Mouse (Mus musculus): ENCODE measurements around the gene Ctnna3. TPM values are rescaled to one million over a fixed set of nuclear protein-coding genes. Genes with fewer than 3 reads are reported as not detected.

Ctnna3 gene
- polyA plus RNA-seq, 2 experiments = 0.78 to 0.89 TPM

- no peak overlapping the region for H3K4me2 ChIP-seq (replicated peaks; ENCODE audit: low read depth, low read length, severe bottlenecking)
- no peak overlapping the region for H3K9ac ChIP-seq (ENCODE audit: low read depth, low read length, severe bottlenecking)
- WGBS = 89% methylated on average over 6 of the region's 6 CpGs
- no peak overlapping the region for H3K27ac ChIP-seq (replicated peaks; ENCODE audit: low read depth, low read length)
- no peaks in the 10 kb centered on the region for H3K36me3 ChIP-seq (ENCODE audit: control insufficient read depth, insufficient read depth, low read length)
- H3K9me3 ChIP-seq (ENCODE audit: control insufficient read depth, low read length) = no peaks in the 10 kb centered on the region
- no peak for TF ChIP-seq POLR2A (IDR thresholded peaks at IDR 0.05; ENCODE audit: borderline replicate concordance, extremely low read depth, insufficient read depth, insufficient read length)
- DNase-seq (ENCODE audit: low spot score) (no peak), ATAC-seq (ENCODE audit: low FRiP score, low read depth) (no peak)
- H3K4me3 ChIP-seq (replicated peaks; ENCODE audit: low read length) = no peak overlapping the region
- H3K27me3 ChIP-seq (ENCODE audit: control insufficient read depth, insufficient read depth, low read length) = no peaks in the 10 kb centered on the region
- no peaks in the 10 kb centered on the region for H3K4me1 ChIP-seq (ENCODE audit: control insufficient read depth, insufficient read depth, low read length)
These were observed 593.4 kb downstream of the Ctnna3 start for GRCm38 (mm10) chr10:64023340-64023739.

DNA sequence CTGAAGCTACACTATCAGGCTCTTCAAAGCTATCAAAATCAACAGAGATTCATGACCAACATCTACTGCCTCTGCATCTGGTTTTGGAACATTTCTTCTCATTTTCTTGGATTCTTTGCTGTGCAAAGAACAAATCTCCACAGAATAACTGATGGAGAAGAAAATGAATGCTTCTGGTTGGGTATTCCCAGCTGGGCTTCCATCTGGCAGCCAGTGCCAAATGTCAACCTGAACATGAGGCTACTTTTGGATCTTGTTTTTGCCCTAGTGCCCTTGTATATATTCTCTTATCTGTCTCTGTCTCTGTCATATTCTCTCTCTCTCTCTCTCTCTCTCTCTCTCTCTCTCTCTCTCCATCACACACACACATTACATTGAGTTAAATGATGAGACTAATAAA, 601.0 kb downstream of the Ctnna3 start:
- Histone ChIP-seq H3K4me3 (replicated peaks; ENCODE audit: low read length) (no peak overlapping the region), H3K27ac (replicated peaks; ENCODE audit: low read depth, low read length) (no peak overlapping the region), H3K9me3 (ENCODE audit: control insufficient read depth, low read length) (no peaks in the 10 kb centered on the region), H3K9ac (ENCODE audit: low read depth, low read length, severe bottlenecking) (no peak overlapping the region), H3K36me3 (ENCODE audit: control insufficient read depth, insufficient read depth, low read length) (no peaks in the 10 kb centered on the region), H3K27me3 (ENCODE audit: control insufficient read depth, insufficient read depth, low read length) (no peaks in the 10 kb centered on the region), H3K4me2 (replicated peaks; ENCODE audit: low read depth, low read length, severe bottlenecking) (no peak overlapping the region), H3K4me1 (ENCODE audit: control insufficient read depth, insufficient read depth, low read length) (no peaks in the 10 kb centered on the region)
- DNase-seq (ENCODE audit: low spot score) = no peak
- no peak for TF ChIP-seq POLR2A (IDR thresholded peaks at IDR 0.05; ENCODE audit: borderline replicate concordance, extremely low read depth, insufficient read depth, insufficient read length)
- ATAC-seq (ENCODE audit: low FRiP score, low read depth) = no peak

DNA sequence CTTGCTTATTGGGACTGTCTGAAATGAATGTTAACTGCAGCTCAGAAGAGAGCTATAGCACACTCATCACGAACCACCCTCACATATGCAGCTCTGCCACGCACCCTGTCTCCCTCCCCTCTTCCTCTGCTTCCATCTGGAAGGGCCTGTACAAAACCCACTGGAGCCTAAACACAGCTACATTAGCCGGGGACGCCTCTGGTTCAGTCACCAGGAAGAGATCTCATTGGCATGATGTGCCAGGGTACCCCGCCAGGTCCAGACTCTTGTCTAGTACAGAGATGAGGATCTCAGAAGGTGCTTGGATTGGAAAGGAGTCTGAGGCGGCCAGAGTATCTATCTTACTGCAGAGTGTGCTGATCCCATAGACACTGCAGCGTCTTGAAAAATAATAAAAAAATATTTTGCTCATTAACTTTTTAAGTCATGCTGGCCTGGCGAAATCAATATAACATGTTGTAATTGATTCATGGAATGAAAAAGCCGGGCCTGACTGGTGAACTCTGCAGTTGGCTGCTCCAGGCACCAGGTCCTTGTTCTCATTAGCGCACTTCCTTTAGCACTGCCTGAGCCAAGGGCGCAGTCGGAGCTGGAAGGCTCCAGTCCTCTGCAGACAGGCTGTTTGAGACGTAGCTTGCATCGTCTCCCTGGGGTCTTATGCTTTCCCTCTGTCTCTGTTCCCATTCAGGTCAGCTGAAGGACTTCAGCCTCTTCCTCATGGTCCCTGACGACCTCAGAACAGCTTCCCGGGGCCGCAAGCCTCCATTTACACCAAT, 610.0 kb downstream of the Ctnna3 start:
- H3K27me3 ChIP-seq (ENCODE audit: control insufficient read depth, insufficient read depth, low read length) = no peaks in the 10 kb centered on the region
- peak overlapping the region; percentile 20; the same call in 1 of the 2 replicates for H3K4me2 ChIP-seq (replicated peaks; ENCODE audit: low read depth, low read length, severe bottlenecking)
- no peak overlapping the region; the same call in 1 of the 2 replicates for H3K27ac ChIP-seq (replicated peaks; ENCODE audit: low read depth, low read length)
- 51% methylated on average over 17 of the region's 17 CpGs for WGBS
- peaks cover 18% of the 10 kb centered on the region for H3K4me1 ChIP-seq (ENCODE audit: control insufficient read depth, insufficient read depth, low read length)
- no peak for TF ChIP-seq POLR2A (IDR thresholded peaks at IDR 0.05; ENCODE audit: borderline replicate concordance, extremely low read depth, insufficient read depth, insufficient read length)
- no peak overlapping the region for H3K9ac ChIP-seq (ENCODE audit: low read depth, low read length, severe bottlenecking)
- ATAC-seq (ENCODE audit: low FRiP score, low read depth) = peak; percentile 74
- no peak overlapping the region for H3K4me3 ChIP-seq (replicated peaks; ENCODE audit: low read length)
- no peaks in the 10 kb centered on the region for H3K9me3 ChIP-seq (ENCODE audit: control insufficient read depth, low read length)
- DNase-seq (ENCODE audit: low spot score) = peak; percentile 50
- H3K36me3 ChIP-seq (ENCODE audit: control insufficient read depth, insufficient read depth, low read length) = no peaks in the 10 kb centered on the region

- TF ChIP-seq POLR2A (IDR thresholded peaks at IDR 0.05; ENCODE audit: borderline replicate concordance, extremely low read depth, insufficient read depth, insufficient read length) = no peak
- ATAC-seq (ENCODE audit: low FRiP score, low read depth) = no peak
- no peaks in the 10 kb centered on the region for H3K9me3 ChIP-seq (ENCODE audit: control insufficient read depth, low read length)
- H3K4me1 ChIP-seq (ENCODE audit: control insufficient read depth, insufficient read depth, low read length) = peaks cover 18% of the 10 kb centered on the region
- no peak overlapping the region for H3K4me2 ChIP-seq (replicated peaks; ENCODE audit: low read depth, low read length, severe bottlenecking)
- peak; percentile 60 for DNase-seq (ENCODE audit: low spot score)
- 43% methylated on average over 7 of the region's 7 CpGs for WGBS
- H3K36me3 ChIP-seq (ENCODE audit: control insufficient read depth, insufficient read depth, low read length) = no peaks in the 10 kb centered on the region
- H3K27me3 ChIP-seq (ENCODE audit: control insufficient read depth, insufficient read depth, low read length) = no peaks in the 10 kb centered on the region
- H3K27ac ChIP-seq (replicated peaks; ENCODE audit: low read depth, low read length) = no peak overlapping the region
- H3K4me3 ChIP-seq (replicated peaks; ENCODE audit: low read length) = no peak overlapping the region
- no peak overlapping the region for H3K9ac ChIP-seq (ENCODE audit: low read depth, low read length, severe bottlenecking)
These were observed 611.3 kb downstream of the Ctnna3 start for GRCm38 (mm10) chr10:64041218-64041617.

GRCm38 (mm10) chr10:64041892-64042291, 612.0 kb downstream of the Ctnna3 start:
- 84% methylated on average over 11 of the region's 11 CpGs for WGBS

More at GRCm38 (mm10) chr10:64041892-64042291, 612.0 kb downstream of the Ctnna3 start:
- no peaks in the 10 kb centered on the region for H3K27me3 ChIP-seq (ENCODE audit: control insufficient read depth, insufficient read depth, low read length)
- no peak overlapping the region for H3K4me2 ChIP-seq (replicated peaks; ENCODE audit: low read depth, low read length, severe bottlenecking)
- no peaks in the 10 kb centered on the region for H3K36me3 ChIP-seq (ENCODE audit: control insufficient read depth, insufficient read depth, low read length)
- ATAC-seq (ENCODE audit: low FRiP score, low read depth) = no peak
- no peak overlapping the region for H3K27ac ChIP-seq (replicated peaks; ENCODE audit: low read depth, low read length)
- H3K9me3 ChIP-seq (ENCODE audit: control insufficient read depth, low read length) = no peaks in the 10 kb centered on the region
- DNase-seq (ENCODE audit: low spot score) = no peak
- H3K9ac ChIP-seq (ENCODE audit: low read depth, low read length, severe bottlenecking) = no peak overlapping the region
- peaks cover 18% of the 10 kb centered on the region for H3K4me1 ChIP-seq (ENCODE audit: control insufficient read depth, insufficient read depth, low read length)
- no peak overlapping the region for H3K4me3 ChIP-seq (replicated peaks; ENCODE audit: low read length)
- TF ChIP-seq POLR2A (IDR thresholded peaks at IDR 0.05; ENCODE audit: borderline replicate concordance, extremely low read depth, insufficient read depth, insufficient read length) = no peak
